In genomic region chr7:133315197-133316029, GRCm38 (mm10) we compare ENCODE assay signal across 17 mouse cellular contexts.
DNase-seq lines count a peak whose midpoint lies in the region; ATAC-seq lines count a peak whose summit lies in the region.
"Had no signal": no experiment of that assay in that cellular context is flagged by ENCODE, and none has a peak within 500 bp of the region (broad histone marks: within the 10 kb centered on the region; RNA-seq: fewer than 3 reads in every experiment).

No protein-coding gene starts in this region.

- no peak overlapping the region for H3K9ac ChIP-seq in hindbrain, embryonic 12.5 days
- H3K9ac ChIP-seq: embryonic facial prominence, embryonic 15.5 days; midbrain, embryonic 12.5 days; neural tube, embryonic 12.5 days had no signal

- no peak overlapping the region for H3K27ac ChIP-seq in heart, embryonic 10.5 days
- no peak overlapping the region for H3K27ac ChIP-seq in hindbrain, embryonic 12.5 days
- H3K27ac ChIP-seq: embryonic facial prominence, embryonic 15.5 days; heart, adult 2 months; midbrain, embryonic 12.5 days; neural tube, embryonic 12.5 days had no signal

- peak overlapping the region; percentile 27 for H3K4me3 ChIP-seq in heart, embryonic 10.5 days
- no peak overlapping the region for H3K4me3 ChIP-seq in hindbrain, embryonic 12.5 days
- H3K4me3 ChIP-seq: embryonic facial prominence, embryonic 15.5 days; heart, adult 2 months; midbrain, embryonic 12.5 days; neural tube, embryonic 12.5 days had no signal

- ATAC-seq in megakaryocyte-erythroid progenitor cell, adult 5-6 weeks (replicated peaks; ENCODE audit: low FRiP score, low TSS enrichment, poor library complexity, severe bottlenecking): no peak
- no peak for ATAC-seq in hindbrain, embryonic 12.5 days (ENCODE audit: low FRiP score)
- ATAC-seq: intestine, embryonic 16.5 days; Patski had no signal

- 22% methylated on average over 10 of the region's 10 CpGs for WGBS in heart, embryonic 10.5 days
- whole genome bisulfite sequencing in hindbrain, embryonic 12.5 days: 55% methylated on average over 10 of the region's 10 CpGs

- intact Hi-C loops in heart, postnatal 25 days (cut with DNase I): no loop called here

- no peaks in the 10 kb centered on the region for H3K36me3 ChIP-seq in heart, embryonic 10.5 days
- H3K36me3 ChIP-seq in hindbrain, embryonic 12.5 days: no peaks in the 10 kb centered on the region
- H3K36me3 ChIP-seq: embryonic facial prominence, embryonic 15.5 days; midbrain, embryonic 12.5 days; neural tube, embryonic 12.5 days had no signal

- peaks cover 30% of the 10 kb centered on the region for H3K4me1 ChIP-seq in heart, embryonic 10.5 days
- peaks cover 9% of the 10 kb centered on the region; the same call in 1 of the 2 replicates for H3K4me1 ChIP-seq in hindbrain, embryonic 12.5 days
- H3K4me1 ChIP-seq: embryonic facial prominence, embryonic 15.5 days; neural tube, embryonic 12.5 days had no signal

- no peak for DNase-seq in heart, embryonic 10.5 days (ENCODE audit: low spot score)
- no peak for DNase-seq in heart, postnatal 25 days (ENCODE audit: low spot score)
- peak; percentile 14 for DNase-seq in 416B (ENCODE audit: low read depth)
- DNase-seq in embryo, embryonic 10.5 days (ENCODE audit: low spot score): peak; percentile 34
- peak; percentile 26 for DNase-seq in heart, postnatal 4 days
- no peak for DNase-seq in natural killer cell, adult 2 months (ENCODE audit: low spot score in 2 of 2)
- DNase-seq: cerebellum, adult 9-11 months; kidney, postnatal 4 days; thymus, postnatal 14 days had no signal

- H3K9me3 ChIP-seq in heart, embryonic 10.5 days: peaks cover 3% of the 10 kb centered on the region; the same call in 1 of the 2 replicates
- H3K9me3 ChIP-seq in hindbrain, embryonic 12.5 days (replicated peaks): no peaks in the 10 kb centered on the region
- H3K9me3 ChIP-seq: embryonic facial prominence, embryonic 15.5 days; midbrain, embryonic 12.5 days; neural tube, embryonic 12.5 days had no signal

- no peaks in the 10 kb centered on the region for H3K27me3 ChIP-seq in heart, embryonic 10.5 days (ENCODE audit: insufficient read depth, poor library complexity, severe bottlenecking)
- H3K27me3 ChIP-seq in hindbrain, embryonic 12.5 days: no peaks in the 10 kb centered on the region
- H3K27me3 ChIP-seq: embryonic facial prominence, embryonic 15.5 days; midbrain, embryonic 12.5 days; neural tube, embryonic 12.5 days; Patski had no signal

- H3K4me2 ChIP-seq in hindbrain, embryonic 12.5 days (replicated peaks): no peak overlapping the region
- H3K4me2 ChIP-seq: embryonic facial prominence, embryonic 15.5 days; midbrain, embryonic 12.5 days; neural tube, embryonic 12.5 days had no signal

Comparison
In these comparisons a context has a peak if more than half of its experiments do, and no peak if none do; other contexts are left out.
1. DNase-seq: peak in 416B (single experiment), embryo, embryonic 10.5 days (single experiment) and heart, postnatal 4 days (single experiment); none in heart, embryonic 10.5 days (single experiment), heart, postnatal 25 days (single experiment) and natural killer cell, adult 2 months (0 of 2).